Mouse (Mus musculus): ENCODE data around the gene Mknk2. TPM values are rescaled to one million over a fixed set of nuclear protein-coding genes. Genes with fewer than 3 reads are reported as not detected.
A peak's percentile ranks its signal among the peaks of the same experiment; 100 is the strongest.

Mknk2 gene
- polyA plus RNA-seq, 1 experiment, result not detected

- WGBS, result under 1% methylated on average over 59 of the region's 59 CpGs
- H3K4me3 ChIP-seq (ENCODE audit: insufficient read depth, low read depth, low read length), result peak within 1 kb of the TSS; percentile 71
- 0 out of 2 replicates have a peak within 1 kb of the TSS, but pooled peaks have one; percentile 13 for H3K27ac ChIP-seq (ENCODE audit: insufficient read depth, low read depth, low read length)
- TF ChIP-seq POLR2A (IDR thresholded peaks at IDR 0.05; ENCODE audit: insufficient read depth, low read depth, low read length), result 0 out of 2 replicates have a peak, but pooled peaks have one; percentile 26
- TF ChIP-seq CTCF (IDR thresholded peaks at IDR 0.05; ENCODE audit: insufficient read depth, low read depth, low read length), result no peak
- peaks cover 7% of the 10 kb centered on the region for H3K4me1 ChIP-seq (ENCODE audit: control insufficient read depth, insufficient read depth, low read length)
Observed at GRCm38 (mm10) chr10:80701721-80702535, 24.0 kb upstream of the Mknk2 start, which contains the start of the genes Mob3a and Izumo4. Gene Mob3a (minus strand): TSS chr10:80701977. Gene Izumo4 (plus strand): TSS chr10:80702184.

GRCm38 (mm10) chr10:80700732-80701131, 22.8 kb upstream of the Mknk2 start:
- 45% methylated on average over 4 of the region's 4 CpGs for WGBS

GRCm38 (mm10) chr10:80700038-80700504, 22.2 kb upstream of the Mknk2 start:
- 91% methylated on average over 7 of the region's 7 CpGs for WGBS
- H3K4me3 ChIP-seq (ENCODE audit: insufficient read depth, low read depth, low read length), result no peak overlapping the region
- H3K4me1 ChIP-seq (ENCODE audit: control insufficient read depth, insufficient read depth, low read length), result peaks cover 15% of the 10 kb centered on the region
- TF ChIP-seq CTCF (IDR thresholded peaks at IDR 0.05; ENCODE audit: insufficient read depth, low read depth, low read length) (no peak), POLR2A (IDR thresholded peaks at IDR 0.05; ENCODE audit: insufficient read depth, low read depth, low read length) (no peak)
- H3K27ac ChIP-seq (ENCODE audit: insufficient read depth, low read depth, low read length), result no peak overlapping the region

More at GRCm38 (mm10) chr10:80700732-80701131, 22.8 kb upstream of the Mknk2 start:
- no peak overlapping the region for H3K4me3 ChIP-seq (ENCODE audit: insufficient read depth, low read depth, low read length)
- TF ChIP-seq POLR2A (IDR thresholded peaks at IDR 0.05; ENCODE audit: insufficient read depth, low read depth, low read length), result no peak
- TF ChIP-seq CTCF (IDR thresholded peaks at IDR 0.05; ENCODE audit: insufficient read depth, low read depth, low read length), result no peak
- peaks cover 12% of the 10 kb centered on the region for H3K4me1 ChIP-seq (ENCODE audit: control insufficient read depth, insufficient read depth, low read length)
- H3K27ac ChIP-seq (ENCODE audit: insufficient read depth, low read depth, low read length), result no peak overlapping the region

GRCm38 (mm10) chr10:80698605-80699004, 20.7 kb upstream of the Mknk2 start:
- WGBS, result 90% methylated on average over 9 of the region's 9 CpGs

GRCm38 (mm10) chr10:80697812-80698211, 19.9 kb upstream of the Mknk2 start:
- H3K4me1 ChIP-seq (ENCODE audit: control insufficient read depth, insufficient read depth, low read length), result peaks cover 15% of the 10 kb centered on the region
- WGBS, result 82% methylated on average over 9 of the region's 9 CpGs
- H3K27ac ChIP-seq (ENCODE audit: insufficient read depth, low read depth, low read length), result no peak overlapping the region
- TF ChIP-seq CTCF (IDR thresholded peaks at IDR 0.05; ENCODE audit: insufficient read depth, low read depth, low read length) (no peak), POLR2A (IDR thresholded peaks at IDR 0.05; ENCODE audit: insufficient read depth, low read depth, low read length) (no peak)
- no peak overlapping the region for H3K4me3 ChIP-seq (ENCODE audit: insufficient read depth, low read depth, low read length)

More at GRCm38 (mm10) chr10:80698605-80699004, 20.7 kb upstream of the Mknk2 start:
- Histone ChIP-seq H3K4me3 (ENCODE audit: insufficient read depth, low read depth, low read length) (no peak overlapping the region), H3K4me1 (ENCODE audit: control insufficient read depth, insufficient read depth, low read length) (peaks cover 16% of the 10 kb centered on the region), H3K27ac (ENCODE audit: insufficient read depth, low read depth, low read length) (no peak overlapping the region)
- TF ChIP-seq POLR2A (IDR thresholded peaks at IDR 0.05; ENCODE audit: insufficient read depth, low read depth, low read length) (no peak), CTCF (IDR thresholded peaks at IDR 0.05; ENCODE audit: insufficient read depth, low read depth, low read length) (no peak)

- Histone ChIP-seq H3K4me3 (ENCODE audit: insufficient read depth, low read depth, low read length) (no peak overlapping the region), H3K27ac (ENCODE audit: insufficient read depth, low read depth, low read length) (no peak overlapping the region), H3K4me1 (ENCODE audit: control insufficient read depth, insufficient read depth, low read length) (peaks cover 12% of the 10 kb centered on the region)
- 93% methylated on average over 8 of the region's 8 CpGs for WGBS
- TF ChIP-seq POLR2A (IDR thresholded peaks at IDR 0.05; ENCODE audit: insufficient read depth, low read depth, low read length) (no peak), CTCF (IDR thresholded peaks at IDR 0.05; ENCODE audit: insufficient read depth, low read depth, low read length) (no peak)
Observed at GRCm38 (mm10) chr10:80697393-80697787, 19.5 kb upstream of the Mknk2 start.

- Histone ChIP-seq H3K4me1 (ENCODE audit: control insufficient read depth, insufficient read depth, low read length) (peaks cover 12% of the 10 kb centered on the region), H3K27ac (ENCODE audit: insufficient read depth, low read depth, low read length) (0 out of 2 replicates have a peak overlapping the region, but pooled peaks have one; percentile 10), H3K4me3 (ENCODE audit: insufficient read depth, low read depth, low read length) (no peak overlapping the region)
- TF ChIP-seq CTCF (IDR thresholded peaks at IDR 0.05; ENCODE audit: insufficient read depth, low read depth, low read length), result no peak
- TF ChIP-seq POLR2A (IDR thresholded peaks at IDR 0.05; ENCODE audit: insufficient read depth, low read depth, low read length), result no peak
- 75% methylated on average over 12 of the region's 12 CpGs for WGBS
Observed at GRCm38 (mm10) chr10:80696502-80697392, 18.8 kb upstream of the Mknk2 start.

GRCm38 (mm10) chr10:80695801-80696501, 18.0 kb upstream of the Mknk2 start:
- Histone ChIP-seq H3K4me3 (ENCODE audit: insufficient read depth, low read depth, low read length) (no peak overlapping the region), H3K4me1 (ENCODE audit: control insufficient read depth, insufficient read depth, low read length) (peaks cover 12% of the 10 kb centered on the region), H3K27ac (ENCODE audit: insufficient read depth, low read depth, low read length) (peak overlapping the region; percentile 10; the same call in 1 of the 2 replicates)
- 76% methylated on average over 10 of the region's 10 CpGs for WGBS
- TF ChIP-seq POLR2A (IDR thresholded peaks at IDR 0.05; ENCODE audit: insufficient read depth, low read depth, low read length), result no peak
- TF ChIP-seq CTCF (IDR thresholded peaks at IDR 0.05; ENCODE audit: insufficient read depth, low read depth, low read length), result no peak

Data from olfactory bulb, adult 2 months (tissue).